Mouse (Mus musculus) hindbrain, embryonic 15.5 days (tissue): ENCODE results near the gene Cacna1c. TPM values are rescaled to one million over a fixed set of nuclear protein-coding genes. Genes with fewer than 3 reads are reported as not detected.
"Not testable (repeated sequence)": the region's sequence is repeated elsewhere in the genome, so short reads cannot be mapped to it uniquely, and the experiment has no call there.

Source experiments
- ATAC-seq: fragments of 200-750 bp; cut with Nextera tagmentation; 2 replicates; pipeline ENCODE4 v1.8.0; 2017; ENCODE audit warnings: low read depth, moderate number of reproducible peaks, moderate TSS enrichment; ENCODE audit not compliant: low FRiP score
- H3K27ac ChIP-seq: fragments of 300-500 bp; sonication (generic); replicated peaks from 2 replicates; pipeline ENCODE4 v1.5.1; 2015; ENCODE audit warnings: mild to moderate bottlenecking, inconsistent platforms
- H3K27me3 ChIP-seq: fragments of 300-500 bp; sonication (generic); 2 replicates; pipeline ENCODE4 v1.6.1; 2015; ENCODE audit warnings: control low read depth, inconsistent platforms
- H3K36me3 ChIP-seq: fragments of 300-500 bp; sonication (generic); 2 replicates; pipeline ENCODE4 v1.6.1; 2015; ENCODE audit warnings: control low read depth, inconsistent platforms
- H3K4me1 ChIP-seq: fragments of 300-500 bp; sonication (generic); replicated peaks from 2 replicates; pipeline ENCODE4 v1.6.1; 2015; ENCODE audit warnings: control low read depth, inconsistent platforms
- H3K4me2 ChIP-seq: fragments of 300-500 bp; sonication (generic); 2 replicates; pipeline ENCODE4 v1.6.1; 2015; ENCODE audit warnings: moderate library complexity, mild to moderate bottlenecking, inconsistent platforms
- H3K4me3 ChIP-seq: fragments of 300-500 bp; sonication (generic); 2 replicates; pipeline ENCODE4 v1.5.1; 2015; ENCODE audit warnings: mild to moderate bottlenecking, inconsistent platforms
- H3K9ac ChIP-seq: fragments of 300-500 bp; sonication (generic); 2 replicates; pipeline ENCODE4 v1.6.1; 2015; ENCODE audit warnings: inconsistent platforms
- H3K9me3 ChIP-seq: fragments of 300-500 bp; sonication (generic); 2 replicates; pipeline ENCODE4 v1.6.1; 2016; ENCODE audit warnings: control low read depth, inconsistent platforms
- WGBS: fragments of 180-500 bp; shearing (Covaris S2); methylation state at CpG from one replicate; pipeline ENCODE4 v1.1.7; 2015; 5-methylcytosine and 5-hydroxymethylcytosine counted together
- polyA plus RNA-seq: library from polyadenylated mRNA; unstranded; fragments of >200 nt; fragmentation: Nextera tagmentation; extraction: Ambion mirVana; gene quantifications from 2 replicates; pipeline ENCODE4 v1.2.1, GENCODE M21; 2015

Cacna1c gene
- polyA plus RNA-seq, 1 experiment from 2014 or later = 7.0 TPM

- Histone ChIP-seq H3K9ac (no peak overlapping the region), H3K4me3 (no peak overlapping the region), H3K4me2 (no peak overlapping the region), H3K27me3 (no peaks in the 10 kb centered on the region), H3K9me3 (no peaks in the 10 kb centered on the region), H3K4me1 (no peaks in the 10 kb centered on the region), H3K27ac (no peak overlapping the region), H3K36me3 (peaks cover 45% of the 10 kb centered on the region)
- ATAC-seq = no peak
- WGBS = 96% methylated on average over 7 of the region's 7 CpGs
Observed at GRCm38 (mm10) chr6:118603825-118604224, 592.4 kb downstream of the Cacna1c start.

GRCm38 (mm10) chr6:118595681-118596055 is 600.5 kb downstream of the Cacna1c start:
- H3K27me3 ChIP-seq = peaks cover 9% of the 10 kb centered on the region
- no peak overlapping the region for H3K27ac ChIP-seq
- peak; percentile 50; the same call in 1 of the 2 replicates for ATAC-seq
- WGBS = 50% methylated on average over 9 of the region's 9 CpGs
- no peaks in the 10 kb centered on the region for H3K9me3 ChIP-seq
- H3K4me1 ChIP-seq = peaks cover 13% of the 10 kb centered on the region
- no peak overlapping the region for H3K4me2 ChIP-seq
- no peak overlapping the region for H3K4me3 ChIP-seq
- no peak overlapping the region for H3K9ac ChIP-seq
- peaks cover 17% of the 10 kb centered on the region for H3K36me3 ChIP-seq

- peak; percentile 24; the same call in 1 of the 2 replicates for ATAC-seq
- no peak overlapping the region for H3K9ac ChIP-seq
- H3K4me3 ChIP-seq = no peak overlapping the region
- peaks cover 9% of the 10 kb centered on the region for H3K27me3 ChIP-seq
- H3K4me1 ChIP-seq = peaks cover 13% of the 10 kb centered on the region
- H3K36me3 ChIP-seq = peaks cover 17% of the 10 kb centered on the region
- H3K27ac ChIP-seq = no peak overlapping the region
- no peak overlapping the region for H3K4me2 ChIP-seq
- 76% methylated on average over 10 of the region's 10 CpGs for WGBS
- H3K9me3 ChIP-seq = no peaks in the 10 kb centered on the region
Observed at GRCm38 (mm10) chr6:118594833-118595680, 601.2 kb downstream of the Cacna1c start.

- H3K36me3 ChIP-seq = peaks cover 13% of the 10 kb centered on the region
- H3K4me1 ChIP-seq = peaks cover 13% of the 10 kb centered on the region
- H3K9me3 ChIP-seq = no peaks in the 10 kb centered on the region
- 38% methylated on average over 10 of the region's 10 CpGs for WGBS
- no peak for ATAC-seq
- H3K27ac ChIP-seq = no peak overlapping the region
- 0 out of 2 replicates have a peak overlapping the region, but pooled peaks have one; percentile 31 for H3K9ac ChIP-seq
- H3K4me3 ChIP-seq = peak overlapping the region; percentile 15
- H3K4me2 ChIP-seq = peak overlapping the region; percentile 51
- peaks cover 9% of the 10 kb centered on the region for H3K27me3 ChIP-seq
Observed at GRCm38 (mm10) chr6:118594070-118594469, 602.1 kb downstream of the Cacna1c start.

GRCm38 (mm10) chr6:118593377-118594061 is 602.7 kb downstream of the Cacna1c start:
- H3K4me3 ChIP-seq = peak overlapping the region; percentile 15
- H3K4me2 ChIP-seq = peak overlapping the region; percentile 51
- H3K9ac ChIP-seq = peak overlapping the region; percentile 31; the same call in 1 of the 2 replicates
- H3K27ac ChIP-seq = no peak overlapping the region
- H3K27me3 ChIP-seq = peaks cover 9% of the 10 kb centered on the region
- WGBS = 5% methylated on average over 34 of the region's 34 CpGs
- peak; percentile 36; the same call in 1 of the 2 replicates for ATAC-seq
- H3K9me3 ChIP-seq = no peaks in the 10 kb centered on the region
- peaks cover 12% of the 10 kb centered on the region for H3K36me3 ChIP-seq
- peaks cover 13% of the 10 kb centered on the region for H3K4me1 ChIP-seq

GRCm38 (mm10) chr6:118592662-118593376 is 603.4 kb downstream of the Cacna1c start:
- Histone ChIP-seq H3K4me3 (peak overlapping the region; percentile 15), H3K4me1 (peaks cover 13% of the 10 kb centered on the region), H3K9me3 (no peaks in the 10 kb centered on the region), H3K27me3 (peaks cover 9% of the 10 kb centered on the region), H3K36me3 (peaks cover 8% of the 10 kb centered on the region), H3K27ac (no peak overlapping the region), H3K9ac (no peak overlapping the region), H3K4me2 (peak overlapping the region; percentile 51)
- WGBS = 26% methylated on average over 21 of the region's 21 CpGs
- ATAC-seq = peak; percentile 12; the same call in 1 of the 2 replicates

GRCm38 (mm10) chr6:118578741-118579140 is 617.5 kb downstream of the Cacna1c start:
- H3K4me1 ChIP-seq, H3K27ac ChIP-seq, H3K36me3 ChIP-seq, H3K9ac ChIP-seq, H3K9me3 ChIP-seq, H3K4me2 ChIP-seq, H3K4me3 ChIP-seq, ATAC-seq, H3K27me3 ChIP-seq: not testable (repeated sequence)
- WGBS = 90% methylated on average over 4 of the region's 4 CpGs

- Histone ChIP-seq H3K9me3 (no peaks in the 10 kb centered on the region), H3K4me2 (no peak overlapping the region; the same call in 1 of the 2 replicates), H3K4me1 (peaks cover 7% of the 10 kb centered on the region; the same call in 1 of the 2 replicates), H3K27ac (peak overlapping the region; percentile 49; the same call in 1 of the 2 replicates), H3K27me3 (no peaks in the 10 kb centered on the region), H3K9ac (no peak overlapping the region), H3K36me3 (no peaks in the 10 kb centered on the region), H3K4me3 (no peak overlapping the region)
- WGBS = 70% methylated on average over 6 of the region's 6 CpGs
- ATAC-seq = peak; percentile 59; the same call in 1 of the 2 replicates
Observed at GRCm38 (mm10) chr6:118574351-118574750, 621.9 kb downstream of the Cacna1c start.

- Histone ChIP-seq H3K27ac (no peak overlapping the region), H3K4me3 (no peak overlapping the region), H3K4me2 (no peak overlapping the region), H3K9me3 (no peaks in the 10 kb centered on the region), H3K9ac (no peak overlapping the region), H3K4me1 (peaks cover 9% of the 10 kb centered on the region), H3K36me3 (no peaks in the 10 kb centered on the region), H3K27me3 (no peaks in the 10 kb centered on the region)
- 94% methylated on average over 3 of the region's 3 CpGs for WGBS
- no peak for ATAC-seq
Observed at GRCm38 (mm10) chr6:118567816-118568215, 628.4 kb downstream of the Cacna1c start.

- peak within 1 kb of the TSS; percentile 80 for H3K9ac ChIP-seq
- peak; percentile 98 for ATAC-seq
- H3K9me3 ChIP-seq = no peaks in the 10 kb centered on the region
- peak within 1 kb of the TSS; percentile 84 for H3K27ac ChIP-seq
- no peaks in the 10 kb centered on the region for H3K27me3 ChIP-seq
- peak within 1 kb of the TSS; percentile 80 for H3K4me2 ChIP-seq
- 5% methylated on average over 54 of the region's 54 CpGs for WGBS
- peaks cover 13% of the 10 kb centered on the region; the same call in 1 of the 2 replicates for H3K36me3 ChIP-seq
- H3K4me3 ChIP-seq = peak within 1 kb of the TSS; percentile 62
- peaks cover 35% of the 10 kb centered on the region for H3K4me1 ChIP-seq
Observed at GRCm38 (mm10) chr6:118561745-118562609, 634.2 kb downstream of the Cacna1c start, which contains the start of gene Ankrd26. Gene Ankrd26, minus strand, starts transcription at chr6:118562226.

- peaks cover 14% of the 10 kb centered on the region for H3K36me3 ChIP-seq
- H3K9me3 ChIP-seq = no peaks in the 10 kb centered on the region
- peaks cover 35% of the 10 kb centered on the region for H3K4me1 ChIP-seq
- H3K4me2 ChIP-seq = peak overlapping the region; percentile 80
- 0 out of 2 replicates have a peak overlapping the region, but pooled peaks have one; percentile 84 for H3K27ac ChIP-seq
- H3K9ac ChIP-seq = peak overlapping the region; percentile 80
- no peaks in the 10 kb centered on the region for H3K27me3 ChIP-seq
- no peak for ATAC-seq
- 88% methylated on average over 8 of the region's 8 CpGs for WGBS
- H3K4me3 ChIP-seq = peak overlapping the region; percentile 62
Observed at GRCm38 (mm10) chr6:118561225-118561624, 635.0 kb downstream of the Cacna1c start.
